Mouse (Mus musculus) liver, embryonic 14.5 days (tissue): ENCODE data around the gene Pla2g1b. TPM values are rescaled to one million over a fixed set of nuclear protein-coding genes. Genes with fewer than 3 reads are reported as not detected.
A peak's percentile ranks its signal among the peaks of the same experiment; 100 is the strongest.

ENCODE experiments used
- ATAC-seq: fragments of 200-750 bp; cut with Nextera tagmentation; 2 replicates; pipeline ENCODE4 v1.8.0; 2017; ENCODE audit warnings: moderate number of reproducible peaks, mild to moderate bottlenecking, moderate library complexity; ENCODE audit not compliant: insufficient read depth
- DNase-seq, 3 experiments: peaks; one replicate each; pipeline ENCODE4 v3.0.0-alpha.2; 2012 to 2013; ENCODE audit warnings: low read depth in 3 of 3, low spot score in 3 of 3
- H3K27ac ChIP-seq: fragments of 300-500 bp; sonication (generic); 2 replicates; pipeline ENCODE4 v1.5.1; 2014; ENCODE audit warnings: moderate library complexity, mild to moderate bottlenecking, control low read depth, inconsistent platforms
- H3K27me3 ChIP-seq: fragments of 300-500 bp; sonication (generic); 2 replicates; pipeline ENCODE4 v1.6.1; 2014; ENCODE audit warnings: mild to moderate bottlenecking, low read length, moderate library complexity; ENCODE audit not compliant: control insufficient read depth, insufficient read depth
- H3K36me3 ChIP-seq: fragments of 300-500 bp; sonication (generic); replicated peaks from 2 replicates; pipeline ENCODE4 v1.6.1; 2014; ENCODE audit warnings: low read depth; ENCODE audit not compliant: control insufficient read depth, insufficient read depth
- H3K4me1 ChIP-seq, 2 experiments: fragments of 200-500 bp in 1 of 2; fragments of 300-500 bp in 1 of 2; sonication (generic) in 1 of 2; replicated peaks; 2 replicates each; pipeline ENCODE4 v1.6.1; 2012 to 2014; ENCODE audit warnings: antibody characterized with exemption in 1 of 2, inconsistent platforms in 1 of 2, low read length in 1 of 2; ENCODE audit not compliant: control insufficient read depth in 2 of 2, insufficient read depth in 2 of 2
- H3K4me2 ChIP-seq: fragments of 300-500 bp; sonication (generic); 2 replicates; pipeline ENCODE4 v1.6.1; 2014; ENCODE audit warnings: low read depth, mild to moderate bottlenecking, control low read depth, moderate library complexity
- H3K4me3 ChIP-seq, 2 experiments: fragments of 200-500 bp in 1 of 2; fragments of 300-500 bp in 1 of 2; sonication (generic) in 1 of 2; 2 replicates each; pipeline ENCODE4 v1.5.1; 2012 to 2014; ENCODE audit warnings: low read depth in 2 of 2, low read length in 2 of 2, mild to moderate bottlenecking in 2 of 2, control low read depth in 1 of 2, inconsistent platforms in 1 of 2, moderate library complexity in 1 of 2; ENCODE audit not compliant: insufficient read depth in 1 of 2
- H3K9ac ChIP-seq: fragments of 300-500 bp; sonication (generic); replicated peaks from 2 replicates; pipeline ENCODE4 v1.6.1; 2014; ENCODE audit warnings: mild to moderate bottlenecking, control low read depth, moderate library complexity
- H3K9me3 ChIP-seq: fragments of 300-500 bp; sonication (generic); 2 replicates; pipeline ENCODE4 v1.6.1; 2016; ENCODE audit warnings: low read length, mixed read lengths; ENCODE audit not compliant: control insufficient read depth
- CTCF ChIP-seq: IDR thresholded peaks from 2 replicates; pipeline ENCODE4 v1.5.1; 2016; ENCODE audit warnings: antibody characterized with exemption, low read depth, control low read depth
- EP300 ChIP-seq: IDR thresholded peaks from 2 replicates; pipeline ENCODE4 v1.6.1; 2016; ENCODE audit warnings: antibody characterized with exemption, low read depth
- WGBS: fragments of 180-500 bp; shearing (Covaris S2); extraction: QIAGEN DNeasy Blood & Tissue Kit; methylation state at CpG from one replicate; pipeline ENCODE4 v1.1.7; 2014; ENCODE audit not compliant: insufficient replicate concordance; 5-methylcytosine and 5-hydroxymethylcytosine counted together
- polyA plus RNA-seq, 2 experiments: library from polyadenylated mRNA; depleted of rRNA in 1 of 2; stranded (reverse) in 1 of 2; unstranded in 1 of 2; fragments of >200 nt; fragmentation: Nextera tagmentation in 1 of 2; extraction: Ambion mirVana in 1 of 2; gene quantifications; 2 replicates each; pipeline versions ENCODE4 v1.2.1 to v1.2.3; 2012 to 2014

Gene Pla2g1b
- polyA plus RNA-seq, 2 experiments = not detected

- Histone ChIP-seq H3K4me3 (peak overlapping the region; percentile 59 to 86; a peak in 3 of 4 replicates), H3K9ac (peak overlapping the region; percentile 78), H3K27ac (peak overlapping the region; percentile 54), H3K4me2 (peak overlapping the region; percentile 75), H3K36me3 (no peaks in the 10 kb centered on the region), H3K4me1 (peaks cover 3 to 10% of the 10 kb centered on the region in 2 experiments; a peak in 3 of 4 replicates), H3K9me3 (no peaks in the 10 kb centered on the region), H3K27me3 (no peaks in the 10 kb centered on the region)
- TF ChIP-seq CTCF = no peak
- no peak for TF ChIP-seq EP300
- WGBS = 53% methylated on average over 5 of the region's 5 CpGs
- ATAC-seq (no peak), DNase-seq (no peak)
Measured at GRCm38 (mm10) chr5:115484996-115485395, 18.9 kb downstream of the Pla2g1b start.

- 82% methylated on average over 18 of the region's 18 CpGs for WGBS
- no peak overlapping the region for H3K9ac ChIP-seq
- no peak for TF ChIP-seq CTCF
- TF ChIP-seq EP300 = no peak
- DNase-seq (no peak), ATAC-seq (no peak)
- no peaks in the 10 kb centered on the region for H3K27me3 ChIP-seq
- H3K4me2 ChIP-seq = no peak overlapping the region
- peaks cover 4 to 11% of the 10 kb centered on the region in 2 experiments; a peak in 3 of 4 replicates for H3K4me1 ChIP-seq
- no peaks in the 10 kb centered on the region for H3K36me3 ChIP-seq
- no peaks in the 10 kb centered on the region for H3K9me3 ChIP-seq
- no peak overlapping the region for H3K4me3 ChIP-seq
- no peak overlapping the region for H3K27ac ChIP-seq
Measured at GRCm38 (mm10) chr5:115485489-115486205, 19.6 kb downstream of the Pla2g1b start.

- no peak overlapping the region for H3K4me3 ChIP-seq
- WGBS = 60% methylated on average over 4 of the region's 4 CpGs
- DNase-seq (no peak), ATAC-seq (no peak)
- no peak overlapping the region for H3K27ac ChIP-seq
- TF ChIP-seq EP300 (no peak), CTCF (no peak)
- no peak overlapping the region for H3K4me2 ChIP-seq
- no peak overlapping the region for H3K9ac ChIP-seq
- no peaks in the 10 kb centered on the region for H3K9me3 ChIP-seq
- H3K27me3 ChIP-seq = no peaks in the 10 kb centered on the region
- peaks cover 13 to 19% of the 10 kb centered on the region in 2 experiments for H3K4me1 ChIP-seq
- H3K36me3 ChIP-seq = no peaks in the 10 kb centered on the region
Measured at GRCm38 (mm10) chr5:115486726-115487125, 20.7 kb downstream of the Pla2g1b start.

GRCm38 (mm10) chr5:115487353-115487752, 21.3 kb downstream of the Pla2g1b start:
- TF ChIP-seq CTCF (no peak), EP300 (no peak)
- Histone ChIP-seq H3K4me2 (no peak overlapping the region), H3K9ac (no peak overlapping the region), H3K36me3 (no peaks in the 10 kb centered on the region), H3K4me3 (no peak overlapping the region), H3K27me3 (no peaks in the 10 kb centered on the region), H3K9me3 (no peaks in the 10 kb centered on the region), H3K27ac (no peak overlapping the region), H3K4me1 (peaks cover 14 to 24% of the 10 kb centered on the region in 2 experiments)
- 76% methylated on average over 8 of the region's 8 CpGs for WGBS
- ATAC-seq = no peak
- DNase-seq = no peak

GRCm38 (mm10) chr5:115487942-115488580, 22.0 kb downstream of the Pla2g1b start:
- no peak for ATAC-seq
- peaks cover 14 to 26% of the 10 kb centered on the region in 2 experiments for H3K4me1 ChIP-seq
- no peaks in the 10 kb centered on the region for H3K36me3 ChIP-seq
- H3K9ac ChIP-seq = peak overlapping the region; percentile 85
- no peak for DNase-seq
- no peak overlapping the region for H3K4me3 ChIP-seq
- H3K27me3 ChIP-seq = no peaks in the 10 kb centered on the region
- 56% methylated on average over 9 of the region's 9 CpGs for WGBS
- peak overlapping the region; percentile 99; the same call in 1 of the 2 replicates for H3K27ac ChIP-seq
- H3K9me3 ChIP-seq = no peaks in the 10 kb centered on the region
- TF ChIP-seq EP300 (no peak), CTCF (no peak)
- peak overlapping the region; percentile 78 for H3K4me2 ChIP-seq
